Mouse (Mus musculus) C2C12 (cell line): ENCODE data around the gene Polr3c.

ENCODE experiments used
- CEBPB ChIP-seq: IDR thresholded peaks from one replicate; pipeline ENCODE4 v1.6.1; 2011; ENCODE audit warnings: low read depth, mild to moderate bottlenecking, control low read depth, moderate library complexity
- CTCF ChIP-seq: IDR thresholded peaks from one replicate; pipeline ENCODE4 v1.5.1; 2011; ENCODE audit not compliant: control insufficient read depth, insufficient read depth, insufficient read length
- FOSL1 ChIP-seq: IDR thresholded peaks from one replicate; pipeline ENCODE4 v1.8.0; 2011; ENCODE audit warnings: mild to moderate bottlenecking, low read length; ENCODE audit not compliant: poor library complexity, insufficient read depth, severe bottlenecking
- MAX ChIP-seq: IDR thresholded peaks from one replicate; pipeline ENCODE4 v1.6.1; 2011; ENCODE audit warnings: mild to moderate bottlenecking, control low read depth
- MYOD1 ChIP-seq: IDR thresholded peaks from one replicate; pipeline ENCODE4 v1.6.1; 2011; ENCODE audit warnings: low read depth; ENCODE audit not compliant: control insufficient read depth, insufficient read length
- MYOG ChIP-seq: IDR thresholded peaks from one replicate; pipeline ENCODE4 v1.6.1; 2011; ENCODE audit not compliant: control insufficient read depth, insufficient read length; ENCODE audit errors: extremely low read depth
- USF1 ChIP-seq: IDR thresholded peaks from one replicate; pipeline ENCODE4 v1.6.1; 2011; ENCODE audit warnings: low read depth, mild to moderate bottlenecking, control low read depth, moderate library complexity

GRCm38 (mm10) chr3:96666916-96667315 lies 60.5 kb downstream of the Polr3c start:
- TF ChIP-seq CTCF (no peak), CEBPB (no peak), USF1 (no peak), MAX (no peak), FOSL1 (no peak), MYOD1 (no peak), MYOG (no peak)
